Mouse (Mus musculus) kidney, embryonic 14.5 days (tissue): ENCODE measurements around the gene Kif27. TPM values are rescaled to one million over a fixed set of nuclear protein-coding genes. Genes with fewer than 3 reads are reported as not detected.

Source experiments
- ATAC-seq: fragments of 200-750 bp; cut with Nextera tagmentation; 2 replicates; pipeline ENCODE4 v1.8.0; 2017; ENCODE audit warnings: moderate number of reproducible peaks, mild to moderate bottlenecking, moderate TSS enrichment, moderate library complexity; ENCODE audit not compliant: low FRiP score, low TSS enrichment
- H3K27ac ChIP-seq: fragments of 300-500 bp; sonication (generic); 2 replicates; pipeline ENCODE4 v1.5.1; 2014; ENCODE audit warnings: low read depth, mild to moderate bottlenecking, low read length, moderate library complexity, mixed read lengths
- H3K27me3 ChIP-seq: fragments of 300-500 bp; sonication (generic); 2 replicates; pipeline ENCODE4 v1.6.1; 2014; ENCODE audit warnings: mild to moderate bottlenecking, low read length; ENCODE audit not compliant: control insufficient read depth, insufficient read depth
- H3K36me3 ChIP-seq: fragments of 300-500 bp; sonication (generic); 2 replicates; pipeline ENCODE4 v1.6.1; 2014; ENCODE audit warnings: low read length, mixed read lengths; ENCODE audit not compliant: control insufficient read depth, insufficient read depth
- H3K4me1 ChIP-seq: fragments of 300-500 bp; sonication (generic); 2 replicates; pipeline ENCODE4 v1.6.1; 2014; ENCODE audit warnings: low read length, mixed read lengths; ENCODE audit not compliant: control insufficient read depth, insufficient read depth
- H3K4me2 ChIP-seq: fragments of 300-500 bp; sonication (generic); replicated peaks from 2 replicates; pipeline ENCODE4 v1.6.1; 2014; ENCODE audit warnings: low read depth, mild to moderate bottlenecking, low read length
- H3K4me3 ChIP-seq: fragments of 300-500 bp; sonication (generic); 2 replicates; pipeline ENCODE4 v1.5.1; 2014; ENCODE audit warnings: mild to moderate bottlenecking, low read length
- H3K9ac ChIP-seq: fragments of 300-500 bp; sonication (generic); 2 replicates; pipeline ENCODE4 v1.6.1; 2014; ENCODE audit warnings: low read depth, mild to moderate bottlenecking, low read length, moderate library complexity
- H3K9me3 ChIP-seq: fragments of 300-500 bp; sonication (generic); 2 replicates; pipeline ENCODE4 v1.6.1; 2016; ENCODE audit warnings: low read length; ENCODE audit not compliant: control insufficient read depth
- WGBS: fragments of 180-500 bp; shearing (Covaris S2); extraction: QIAGEN DNeasy Blood & Tissue Kit; methylation state at CpG from one replicate; pipeline ENCODE4 v1.1.7; 2014; 5-methylcytosine and 5-hydroxymethylcytosine counted together
- polyA plus RNA-seq: library from polyadenylated mRNA; unstranded; fragments of >200 nt; fragmentation: Nextera tagmentation; extraction: Ambion mirVana; gene quantifications from 2 replicates; pipeline ENCODE4 v1.2.1, GENCODE M21; 2014

Kif27 gene
- polyA plus RNA-seq, 1 experiment from 2014 or later = 1.2 TPM

GRCm38 (mm10) chr13:58302421-58303145 lies 56.3 kb downstream of the Kif27 start:
- WGBS = 83% methylated on average over 9 of the region's 9 CpGs
- ATAC-seq = no peak
- no peaks in the 10 kb centered on the region for H3K36me3 ChIP-seq

DNA sequence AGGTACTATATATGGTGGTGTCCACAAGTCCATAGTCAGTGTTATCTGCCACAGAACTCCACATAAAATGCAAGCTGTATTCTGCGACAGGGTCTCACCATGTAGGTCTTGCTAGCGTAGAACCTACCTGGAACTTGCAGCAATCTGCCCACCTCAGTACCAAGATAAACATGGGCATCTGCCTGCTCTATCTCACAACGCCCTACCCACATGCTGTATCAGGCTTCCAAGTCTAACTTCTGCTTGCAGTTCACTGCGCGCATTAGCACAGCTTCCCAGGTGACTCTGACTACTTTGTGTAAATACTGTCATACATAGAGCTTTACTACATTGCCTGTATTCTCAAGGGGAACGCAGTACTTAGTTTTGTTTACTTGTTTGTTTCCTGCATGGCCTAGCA lies 57.0 kb downstream of the Kif27 start:
- no peaks in the 10 kb centered on the region for H3K27me3 ChIP-seq
- H3K27ac ChIP-seq = no peak overlapping the region
- WGBS = 94% methylated on average over 6 of the region's 6 CpGs
- no peak overlapping the region for H3K4me2 ChIP-seq
- no peak overlapping the region for H3K4me3 ChIP-seq
- ATAC-seq = no peak
- H3K9ac ChIP-seq = no peak overlapping the region
- H3K9me3 ChIP-seq = no peaks in the 10 kb centered on the region
- peaks cover 3% of the 10 kb centered on the region; the same call in 1 of the 2 replicates for H3K4me1 ChIP-seq
- no peaks in the 10 kb centered on the region for H3K36me3 ChIP-seq

More at GRCm38 (mm10) chr13:58302421-58303145, 56.3 kb downstream of the Kif27 start:
- Histone ChIP-seq H3K27ac (no peak overlapping the region), H3K4me2 (no peak overlapping the region), H3K9ac (no peak overlapping the region), H3K27me3 (no peaks in the 10 kb centered on the region), H3K4me1 (peaks cover 3% of the 10 kb centered on the region; the same call in 1 of the 2 replicates), H3K9me3 (no peaks in the 10 kb centered on the region), H3K4me3 (no peak overlapping the region)

- Histone ChIP-seq H3K4me3 (no peak overlapping the region), H3K4me2 (no peak overlapping the region), H3K4me1 (no peaks in the 10 kb centered on the region), H3K36me3 (no peaks in the 10 kb centered on the region), H3K9me3 (no peaks in the 10 kb centered on the region), H3K27me3 (no peaks in the 10 kb centered on the region), H3K27ac (no peak overlapping the region), H3K9ac (no peak overlapping the region)
- WGBS = 90% methylated on average over 3 of the region's 3 CpGs
- ATAC-seq = no peak
These were observed 60.2 kb downstream of the Kif27 start for GRCm38 (mm10) chr13:58298756-58299155.

DNA sequence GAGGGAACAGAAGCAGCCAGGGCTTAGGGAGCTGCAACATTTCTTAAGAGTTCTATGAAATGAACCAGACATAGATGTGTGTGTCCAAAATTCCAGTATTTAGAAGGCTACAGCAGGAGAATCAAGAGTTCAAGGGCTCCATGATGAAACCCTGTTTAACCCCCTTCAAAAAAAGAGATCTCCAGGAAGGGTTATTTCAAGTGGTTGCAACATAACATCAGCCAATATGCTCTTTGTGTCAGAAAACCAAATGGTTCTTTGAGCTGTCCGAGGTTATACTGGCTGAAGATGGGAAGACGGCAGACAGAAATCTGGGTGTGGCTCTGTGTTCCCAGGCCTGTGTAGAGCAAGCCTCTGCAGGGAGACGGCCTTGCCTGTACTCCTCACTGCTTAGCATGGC lies 63.3 kb downstream of the Kif27 start:
- no peak for ATAC-seq
- no peaks in the 10 kb centered on the region for H3K36me3 ChIP-seq
- WGBS = 79% methylated on average over 3 of the region's 3 CpGs
- no peak overlapping the region for H3K4me3 ChIP-seq
- H3K4me2 ChIP-seq = no peak overlapping the region
- H3K27ac ChIP-seq = no peak overlapping the region
- no peak overlapping the region for H3K9ac ChIP-seq
- H3K4me1 ChIP-seq = peaks cover 5% of the 10 kb centered on the region; the same call in 1 of the 2 replicates
- H3K27me3 ChIP-seq = no peaks in the 10 kb centered on the region
- H3K9me3 ChIP-seq = no peaks in the 10 kb centered on the region

- Histone ChIP-seq H3K9ac (no peak overlapping the region), H3K4me2 (no peak overlapping the region), H3K4me3 (no peak overlapping the region), H3K27ac (no peak overlapping the region), H3K27me3 (no peaks in the 10 kb centered on the region), H3K9me3 (no peaks in the 10 kb centered on the region), H3K36me3 (no peaks in the 10 kb centered on the region), H3K4me1 (peaks cover 5% of the 10 kb centered on the region; the same call in 1 of the 2 replicates)
- WGBS = 20% methylated on average over 5 of the region's 5 CpGs
- ATAC-seq = no peak
These were observed 66.1 kb downstream of the Kif27 start for GRCm38 (mm10) chr13:58292811-58293210.

- H3K4me2 ChIP-seq = no peak overlapping the region
- no peak overlapping the region for H3K27ac ChIP-seq
- ATAC-seq = no peak
- H3K4me1 ChIP-seq = peaks cover 5% of the 10 kb centered on the region; the same call in 1 of the 2 replicates
- no peak overlapping the region for H3K9ac ChIP-seq
- WGBS = 58% methylated on average over 1 of the region's 1 CpGs
- H3K4me3 ChIP-seq = no peak overlapping the region
- no peaks in the 10 kb centered on the region for H3K36me3 ChIP-seq
- no peaks in the 10 kb centered on the region for H3K27me3 ChIP-seq
- no peaks in the 10 kb centered on the region for H3K9me3 ChIP-seq
These were observed 69.6 kb downstream of the Kif27 start for GRCm38 (mm10) chr13:58289308-58289707.

GRCm38 (mm10) chr13:58287822-58288221 lies 71.1 kb downstream of the Kif27 start:
- no peaks in the 10 kb centered on the region for H3K36me3 ChIP-seq
- H3K4me1 ChIP-seq = peaks cover 3% of the 10 kb centered on the region; the same call in 1 of the 2 replicates
- WGBS = 11% methylated on average over 13 of the region's 13 CpGs
- H3K4me2 ChIP-seq = no peak overlapping the region
- no peak overlapping the region for H3K27ac ChIP-seq
- H3K9ac ChIP-seq = no peak overlapping the region
- H3K4me3 ChIP-seq = no peak overlapping the region
- no peaks in the 10 kb centered on the region for H3K27me3 ChIP-seq
- peak; percentile 55 for ATAC-seq
- no peaks in the 10 kb centered on the region for H3K9me3 ChIP-seq

GRCm38 (mm10) chr13:58283466-58283865 lies 75.5 kb downstream of the Kif27 start:
- Histone ChIP-seq H3K4me1 (no peaks in the 10 kb centered on the region), H3K36me3 (no peaks in the 10 kb centered on the region), H3K9me3 (no peaks in the 10 kb centered on the region), H3K27ac (no peak overlapping the region), H3K4me3 (no peak overlapping the region), H3K4me2 (no peak overlapping the region), H3K9ac (no peak overlapping the region), H3K27me3 (no peaks in the 10 kb centered on the region)
- ATAC-seq = no peak
- 50% methylated on average over 4 of the region's 4 CpGs for WGBS

GRCm38 (mm10) chr13:58281936-58282335 lies 77.0 kb downstream of the Kif27 start:
- no peak overlapping the region for H3K4me3 ChIP-seq
- no peak for ATAC-seq
- WGBS = 69% methylated on average over 4 of the region's 4 CpGs
- no peaks in the 10 kb centered on the region for H3K27me3 ChIP-seq
- no peaks in the 10 kb centered on the region for H3K4me1 ChIP-seq
- no peak overlapping the region for H3K9ac ChIP-seq
- H3K9me3 ChIP-seq = no peaks in the 10 kb centered on the region
- no peak overlapping the region for H3K4me2 ChIP-seq
- H3K36me3 ChIP-seq = no peaks in the 10 kb centered on the region
- no peak overlapping the region for H3K27ac ChIP-seq
